Mouse (Mus musculus): ENCODE data around the gene Lamp2.
A peak's percentile ranks its signal among the peaks of the same experiment; 100 is the strongest.
"Not testable (repeated sequence)": the region's sequence is repeated elsewhere in the genome, so short reads cannot be mapped to it uniquely, and the experiment has no call there.

Gene Lamp2

GRCm38 (mm10) chrX:38423096-38423495, 33.2 kb downstream of the Lamp2 start:
- no peak for DNase-seq

GRCm38 (mm10) chrX:38422396-38422795, 33.9 kb downstream of the Lamp2 start:
- DNase-seq = no peak

GRCm38 (mm10) chrX:38403879-38404278, 52.4 kb downstream of the Lamp2 start:
- no peak for DNase-seq

GRCm38 (mm10) chrX:38402981-38403380, 53.3 kb downstream of the Lamp2 start:
- no peak for DNase-seq

- peak; percentile 51 for DNase-seq
Measured at GRCm38 (mm10) chrX:38402004-38402403, 54.2 kb downstream of the Lamp2 start.

- no peak for DNase-seq
Measured at GRCm38 (mm10) chrX:38400616-38401015, 55.6 kb downstream of the Lamp2 start.

- no peak for DNase-seq
Measured at GRCm38 (mm10) chrX:38399671-38400070, 56.6 kb downstream of the Lamp2 start.

GRCm38 (mm10) chrX:38373169-38373568, 83.1 kb downstream of the Lamp2 start:
- DNase-seq = not testable (repeated sequence)

GRCm38 (mm10) chrX:38364621-38365020, 91.6 kb downstream of the Lamp2 start:
- not testable (repeated sequence) for DNase-seq

- no peak for DNase-seq
Measured at GRCm38 (mm10) chrX:38362016-38362415, 94.2 kb downstream of the Lamp2 start.

All from kidney, postnatal 10 days (tissue).